Mouse (Mus musculus): Measurements from ENCODE around the gene 4933427I04Rik. TPM values are rescaled to one million over a fixed set of nuclear protein-coding genes. Genes with fewer than 3 reads are reported as not detected.

4933427I04Rik gene
- not detected in 4 replicates for total RNA-seq (2023)

GRCm38 (mm10) chr4:123859379-123859778 is at the start of gene 4933427I04Rik:
TSS of gene 4933427I04Rik (plus strand) at chr4:123859679.

DNA sequence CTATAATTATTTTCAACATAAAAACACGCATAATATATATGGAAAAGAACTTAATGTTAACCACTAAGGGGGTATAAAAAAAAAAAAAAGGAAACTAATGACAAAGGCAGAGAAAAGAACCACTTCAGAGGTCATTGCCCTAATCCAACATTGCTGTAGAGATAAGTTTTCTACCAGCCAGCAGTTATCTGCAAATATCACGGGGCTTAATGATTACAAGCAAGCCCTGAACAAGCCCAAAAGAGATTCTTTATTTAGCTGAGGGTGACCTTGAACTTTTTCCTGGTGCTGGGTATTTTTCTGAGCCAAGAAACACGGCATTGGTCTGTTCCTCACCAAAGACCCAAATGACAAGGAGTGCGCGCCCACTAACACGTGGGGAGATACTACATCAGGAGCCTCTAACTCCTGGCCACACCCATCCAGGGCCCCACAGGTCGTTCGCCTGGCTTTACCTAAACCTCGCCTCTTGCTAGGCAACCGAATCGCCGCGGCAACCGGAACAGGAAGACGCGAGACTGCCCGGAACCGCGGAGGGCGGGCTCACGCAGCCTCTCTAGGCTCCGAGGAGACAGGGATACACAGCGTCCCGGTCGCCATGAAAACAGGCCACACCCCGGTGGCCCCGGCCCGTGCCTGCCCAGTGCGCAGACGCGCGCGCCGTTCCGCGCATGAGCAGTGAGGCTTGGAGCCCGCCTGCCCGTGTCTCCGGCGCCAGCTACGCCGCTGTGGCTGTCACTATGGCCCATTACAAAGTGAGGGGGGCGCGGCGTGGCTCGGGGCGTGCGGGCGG is 45.0 kb downstream of the 4933427I04Rik start, which contains the start of gene Mycbp:
TSS of gene Mycbp (plus strand) at position 500 of the 793 bp plus-strand sequence.

Other genes with a start within 250 kb of the 4933427I04Rik start
- gene Macf1, start 175.3 kb upstream of the 4933427I04Rik start, total RNA-seq (2023), result 685 to 709 TPM (median 697 TPM) in 4 replicates
- 24.0 to 38.7 TPM (median 29.7 TPM) in 4 replicates for gene Ndufs5, start 141.5 kb upstream of the 4933427I04Rik start, total RNA-seq (2023)
- gene Akirin1, start 109.3 kb upstream of the 4933427I04Rik start, total RNA-seq (2023), result 59.3 to 63.3 TPM (median 62.2 TPM) in 4 replicates
- gene Rhbdl2, start 71.8 kb upstream of the 4933427I04Rik start, total RNA-seq (2023), result not detected in 4 replicates
- gene Mycbp, start 45.2 kb downstream of the 4933427I04Rik start, total RNA-seq (2023), result 12.9 to 18.3 TPM (median 16.0 TPM) in 4 replicates
- gene Rragc, start 57.8 kb downstream of the 4933427I04Rik start, total RNA-seq (2023), result 102 to 114 TPM (median 108 TPM) in 4 replicates
- 1.3 to 2.1 TPM (median 1.8 TPM) in 3 of 4 replicates, not detected in the other for gene 4930535I16Rik, start 58.3 kb downstream of the 4933427I04Rik start, total RNA-seq (2023)

All from B cell, adult 62 days (primary cell).